8 mouse cellular contexts compared by ENCODE assay signal in genomic region chr15:79108421-79109320, GRCm38 (mm10). TPM values are rescaled to one million over a fixed set of nuclear protein-coding genes. Genes with fewer than 3 reads are reported as not detected.
DNase-seq lines count a peak whose midpoint lies in the region; ATAC-seq lines count a peak whose summit lies in the region.

Gene Micall1 (plus strand): TSS chr15:79108898.

- peaks cover 36% of the 10 kb centered on the region for H3K4me1 ChIP-seq in limb, embryonic 13.5 days
- peaks cover 25% of the 10 kb centered on the region for H3K4me1 ChIP-seq in midbrain, embryonic 14.5 days (ENCODE audit: control insufficient read depth, insufficient read depth, low read length)

- H3K9me3 ChIP-seq in limb, embryonic 13.5 days: no peaks in the 10 kb centered on the region
- H3K9me3 ChIP-seq in midbrain, embryonic 14.5 days (ENCODE audit: control insufficient read depth, low read length): no peaks in the 10 kb centered on the region

- peak; percentile 64 for DNase-seq in ovary, adult 18-20 months (ENCODE audit: low spot score)
- no peak for DNase-seq in ovary, postnatal 10 days (ENCODE audit: low spot score)
- peak; percentile 68 for DNase-seq in embryo, embryonic 9.5 days (ENCODE audit: extremely low spot score)
- peak; percentile 80 to 84 for DNase-seq in heart, adult 18-20 months
- DNase-seq in kidney, adult 11 months: peak; percentile 74
- peak; percentile 77 for DNase-seq in midbrain, embryonic 14.5 days
- peak; percentile 72 for DNase-seq in splenic B cell, adult 2 months (ENCODE audit: low read depth, low spot score)

- H3K9ac ChIP-seq in limb, embryonic 13.5 days: peak within 1 kb of the TSS; percentile 91
- peak within 1 kb of the TSS; percentile 92 for H3K9ac ChIP-seq in midbrain, embryonic 14.5 days (replicated peaks; ENCODE audit: low read length)

- H3K4me2 ChIP-seq in limb, embryonic 13.5 days (replicated peaks): peak within 1 kb of the TSS; percentile 97
- peak within 1 kb of the TSS; percentile 98 for H3K4me2 ChIP-seq in midbrain, embryonic 14.5 days (ENCODE audit: low read length)

- under 1% methylated on average over 76 of the region's 85 CpGs for WGBS in limb, embryonic 13.5 days
- under 1% methylated on average over 66 of the region's 85 CpGs for WGBS in midbrain, embryonic 14.5 days

- peak; percentile 84 for ATAC-seq in limb, embryonic 13.5 days (ENCODE audit: low FRiP score, low read depth)
- ATAC-seq in midbrain, embryonic 14.5 days (ENCODE audit: low FRiP score, low TSS enrichment): peak; percentile 74

- H3K27ac ChIP-seq in limb, embryonic 13.5 days: peak within 1 kb of the TSS; percentile 87
- peak within 1 kb of the TSS; percentile 77 for H3K27ac ChIP-seq in midbrain, embryonic 14.5 days (replicated peaks; ENCODE audit: low read depth, low read length)

- H3K27me3 ChIP-seq in limb, embryonic 13.5 days: no peaks in the 10 kb centered on the region
- H3K27me3 ChIP-seq in midbrain, embryonic 14.5 days (ENCODE audit: control insufficient read depth, insufficient read depth, low read length): no peaks in the 10 kb centered on the region
- H3K27me3 ChIP-seq in splenic B cell, adult 2 months (ENCODE audit: control insufficient read depth, insufficient read depth, low read length, poor library complexity, severe bottlenecking): no peaks in the 10 kb centered on the region; the same call in 1 of the 2 replicates

- peak within 1 kb of the TSS; percentile 95 for H3K4me3 ChIP-seq in limb, embryonic 13.5 days
- H3K4me3 ChIP-seq in midbrain, embryonic 14.5 days (replicated peaks; ENCODE audit: low read depth, low read length): peak within 1 kb of the TSS; percentile 85

- H3K36me3 ChIP-seq in limb, embryonic 13.5 days: peaks cover 7% of the 10 kb centered on the region
- 0 out of 2 replicates have a peak, but pooled peaks cover 2% of the 10 kb centered on the region for H3K36me3 ChIP-seq in midbrain, embryonic 14.5 days (ENCODE audit: control insufficient read depth, insufficient read depth, low read length)
- H3K36me3 ChIP-seq in splenic B cell, adult 2 months (ENCODE audit: control insufficient read depth, insufficient read depth, low read length, poor library complexity, severe bottlenecking): peaks cover 5% of the 10 kb centered on the region; the same call in 1 of the 2 replicates

RNA-seq across cellular contexts. Expression of gene Micall1, which starts in this region (rescaled TPM):
- total RNA-seq in heart, adult 18-20 months (2021): 10 to 100 TPM; 38.5 to 44.1 TPM
- 8.9 and 10.6 TPM in 2 replicates for polyA plus RNA-seq in limb, embryonic 13.5 days (2015; fragmentation: Nextera tagmentation; extraction: Ambion mirVana)
- 11.8 and 11.9 TPM in 2 replicates for polyA plus RNA-seq in midbrain, embryonic 14.5 days (2014; fragmentation: Nextera tagmentation; extraction: Ambion mirVana)
